Comparison of ENCODE assay signal across 27 mouse cellular contexts in genomic region chr4:131113727-131114303, GRCm38 (mm10).
DNase-seq lines count a peak whose midpoint lies in the region; ATAC-seq lines count a peak whose summit lies in the region.
"Had no signal": no experiment of that assay in that cellular context is flagged by ENCODE, and none has a peak within 500 bp of the region (broad histone marks: within the 10 kb centered on the region; RNA-seq: fewer than 3 reads in every experiment).

No protein-coding gene starts in this region.

- H3K27ac ChIP-seq in forebrain, embryonic 13.5 days: peak overlapping the region; percentile 19
- no peak overlapping the region for H3K27ac ChIP-seq in forebrain, embryonic 10.5 days
- H3K27ac ChIP-seq in midbrain, embryonic 14.5 days (replicated peaks; ENCODE audit: low read depth, low read length): no peak overlapping the region
- H3K27ac ChIP-seq in midbrain, embryonic 10.5 days (replicated peaks): no peak overlapping the region
- peak overlapping the region; percentile 39; the same call in 1 of the 2 replicates for H3K27ac ChIP-seq in midbrain, embryonic 15.5 days
- H3K27ac ChIP-seq in neural tube, embryonic 15.5 days (replicated peaks): 0 out of 2 replicates have a peak overlapping the region, but pooled peaks have one; percentile 48
- H3K27ac ChIP-seq: heart, embryonic 10.5 days; heart, embryonic 15.5 days; liver, embryonic 15.5 days; midbrain, embryonic 12.5 days; stomach, postnatal 0 days had no signal

- H3K9ac ChIP-seq in forebrain, embryonic 13.5 days: no peak overlapping the region
- H3K9ac ChIP-seq in midbrain, embryonic 14.5 days (replicated peaks; ENCODE audit: low read length): no peak overlapping the region
- H3K9ac ChIP-seq in midbrain, embryonic 15.5 days: no peak overlapping the region
- H3K9ac ChIP-seq in neural tube, embryonic 15.5 days (replicated peaks): no peak overlapping the region
- H3K9ac ChIP-seq: heart, embryonic 15.5 days; liver, embryonic 15.5 days; lung, embryonic 14.5 days; midbrain, embryonic 12.5 days had no signal

- no peaks in the 10 kb centered on the region for H3K36me3 ChIP-seq in forebrain, embryonic 13.5 days (ENCODE audit: poor library complexity, severe bottlenecking)
- no peaks in the 10 kb centered on the region for H3K36me3 ChIP-seq in forebrain, embryonic 10.5 days (replicated peaks)
- no peaks in the 10 kb centered on the region for H3K36me3 ChIP-seq in midbrain, embryonic 14.5 days (ENCODE audit: control insufficient read depth, insufficient read depth, low read length)
- no peaks in the 10 kb centered on the region for H3K36me3 ChIP-seq in midbrain, embryonic 10.5 days
- H3K36me3 ChIP-seq in midbrain, embryonic 15.5 days (replicated peaks): no peaks in the 10 kb centered on the region
- no peaks in the 10 kb centered on the region for H3K36me3 ChIP-seq in neural tube, embryonic 15.5 days
- H3K36me3 ChIP-seq: G1E; heart, embryonic 10.5 days; heart, embryonic 15.5 days; liver, embryonic 15.5 days; midbrain, embryonic 12.5 days had no signal

- no peak overlapping the region for H3K4me2 ChIP-seq in forebrain, embryonic 13.5 days
- H3K4me2 ChIP-seq in midbrain, embryonic 14.5 days (ENCODE audit: low read length): no peak overlapping the region
- no peak overlapping the region for H3K4me2 ChIP-seq in midbrain, embryonic 15.5 days
- no peak overlapping the region for H3K4me2 ChIP-seq in neural tube, embryonic 15.5 days
- H3K4me2 ChIP-seq: heart, embryonic 15.5 days; liver, embryonic 15.5 days; lung, embryonic 14.5 days; midbrain, embryonic 12.5 days had no signal

- H3K27me3 ChIP-seq in forebrain, embryonic 13.5 days: no peaks in the 10 kb centered on the region
- peaks cover 7% of the 10 kb centered on the region for H3K27me3 ChIP-seq in forebrain, embryonic 10.5 days (ENCODE audit: poor library complexity, severe bottlenecking)
- no peaks in the 10 kb centered on the region for H3K27me3 ChIP-seq in midbrain, embryonic 14.5 days (ENCODE audit: control insufficient read depth, insufficient read depth, low read length)
- H3K27me3 ChIP-seq in midbrain, embryonic 10.5 days (ENCODE audit: low read depth, poor library complexity, severe bottlenecking): 0 out of 2 replicates have a peak, but pooled peaks cover 3% of the 10 kb centered on the region
- H3K27me3 ChIP-seq in midbrain, embryonic 15.5 days (replicated peaks): no peaks in the 10 kb centered on the region
- 0 out of 2 replicates have a peak, but pooled peaks cover 5% of the 10 kb centered on the region for H3K27me3 ChIP-seq in neural tube, embryonic 15.5 days (replicated peaks)
- H3K27me3 ChIP-seq: liver, embryonic 15.5 days had no signal

- peaks cover 32% of the 10 kb centered on the region for H3K4me1 ChIP-seq in forebrain, embryonic 13.5 days
- H3K4me1 ChIP-seq in forebrain, embryonic 10.5 days: peaks cover 29% of the 10 kb centered on the region
- no peaks in the 10 kb centered on the region; the same call in 1 of the 2 replicates for H3K4me1 ChIP-seq in midbrain, embryonic 14.5 days (ENCODE audit: control insufficient read depth, insufficient read depth, low read length)
- peaks cover 15% of the 10 kb centered on the region for H3K4me1 ChIP-seq in midbrain, embryonic 10.5 days
- peaks cover 5% of the 10 kb centered on the region; the same call in 1 of the 2 replicates for H3K4me1 ChIP-seq in midbrain, embryonic 15.5 days
- peaks cover 18% of the 10 kb centered on the region for H3K4me1 ChIP-seq in neural tube, embryonic 15.5 days
- H3K4me1 ChIP-seq: heart, embryonic 10.5 days; heart, embryonic 15.5 days; liver, embryonic 15.5 days had no signal

- 18% methylated on average over 10 of the region's 10 CpGs for WGBS in forebrain, embryonic 13.5 days
- WGBS in forebrain, embryonic 10.5 days: 36% methylated on average over 10 of the region's 10 CpGs
- WGBS in midbrain, embryonic 14.5 days: 33% methylated on average over 10 of the region's 10 CpGs
- WGBS in midbrain, embryonic 10.5 days: 49% methylated on average over 10 of the region's 10 CpGs
- WGBS in midbrain, embryonic 15.5 days: 28% methylated on average over 10 of the region's 10 CpGs
- WGBS in neural tube, embryonic 15.5 days: 40% methylated on average over 10 of the region's 10 CpGs

- no peak for DNase-seq in forebrain, embryonic 10.5 days (ENCODE audit: extremely low spot score, low spot score)
- peak; percentile 48 for DNase-seq in midbrain, embryonic 14.5 days
- DNase-seq in midbrain, embryonic 10.5 days (ENCODE audit: low spot score): no peak
- DNase-seq in urinary bladder, postnatal 14 days (ENCODE audit: low spot score): no peak
- no peak for DNase-seq in layer of hippocampus, adult 9-11 months
- DNase-seq: adrenal gland, postnatal 10 days; cerebellum, adult 11 months; cerebellum, postnatal 36 days; gastrocnemius, postnatal 14 days; heart, adult 11 months; kidney, adult 9 months; kidney, postnatal 14 days; liver; lung, embryonic 14.5 days; lung, postnatal 14 days; right cerebral cortex, postnatal 4 days had no signal

- peak; percentile 38; the same call in 1 of the 2 replicates for ATAC-seq in forebrain, embryonic 13.5 days
- no peak for ATAC-seq in midbrain, embryonic 14.5 days (ENCODE audit: low FRiP score, low TSS enrichment)
- peak; percentile 48; the same call in 1 of the 2 replicates for ATAC-seq in midbrain, embryonic 15.5 days (replicated peaks)
- no peak; the same call in 1 of the 2 replicates for ATAC-seq in neural tube, embryonic 15.5 days (ENCODE audit: low FRiP score)
- ATAC-seq: intestine, postnatal 0 days had no signal

- H3K9me3 ChIP-seq in forebrain, embryonic 13.5 days (replicated peaks): no peaks in the 10 kb centered on the region
- no peaks in the 10 kb centered on the region for H3K9me3 ChIP-seq in forebrain, embryonic 10.5 days
- no peaks in the 10 kb centered on the region for H3K9me3 ChIP-seq in midbrain, embryonic 14.5 days (ENCODE audit: control insufficient read depth, low read length)
- H3K9me3 ChIP-seq in midbrain, embryonic 10.5 days (replicated peaks): no peaks in the 10 kb centered on the region
- H3K9me3 ChIP-seq in midbrain, embryonic 15.5 days: no peaks in the 10 kb centered on the region
- no peaks in the 10 kb centered on the region for H3K9me3 ChIP-seq in neural tube, embryonic 15.5 days (replicated peaks)
- H3K9me3 ChIP-seq: G1E; heart, embryonic 10.5 days; heart, embryonic 15.5 days; liver, embryonic 15.5 days; midbrain, embryonic 12.5 days had no signal

- no peak overlapping the region for H3K4me3 ChIP-seq in forebrain, embryonic 13.5 days
- H3K4me3 ChIP-seq in forebrain, embryonic 10.5 days: no peak overlapping the region
- no peak overlapping the region for H3K4me3 ChIP-seq in midbrain, embryonic 14.5 days (replicated peaks; ENCODE audit: low read depth, low read length)
- H3K4me3 ChIP-seq in midbrain, embryonic 10.5 days: no peak overlapping the region
- H3K4me3 ChIP-seq in midbrain, embryonic 15.5 days: no peak overlapping the region
- no peak overlapping the region for H3K4me3 ChIP-seq in neural tube, embryonic 15.5 days (replicated peaks)
- H3K4me3 ChIP-seq: heart, embryonic 10.5 days; heart, embryonic 15.5 days; liver, embryonic 15.5 days; midbrain, embryonic 12.5 days; myocyte had no signal

Comparison
In these comparisons a context has a peak if more than half of its experiments do, and no peak if none do; other contexts are left out.
1. ATAC-seq: peak in forebrain, embryonic 13.5 days (single experiment) and midbrain, embryonic 15.5 days (single experiment); none in midbrain, embryonic 14.5 days (single experiment) and neural tube, embryonic 15.5 days (single experiment).
2. H3K27ac ChIP-seq: peak in forebrain, embryonic 13.5 days (single experiment), midbrain, embryonic 15.5 days (single experiment) and neural tube, embryonic 15.5 days (single experiment); none in forebrain, embryonic 10.5 days (single experiment), midbrain, embryonic 14.5 days (single experiment) and midbrain, embryonic 10.5 days (single experiment).